Mouse (Mus musculus) right cerebral cortex, adult 2 months (tissue): ENCODE results near the gene Cdc42ep1.
"Not testable (repeated sequence)": the region's sequence is repeated elsewhere in the genome, so short reads cannot be mapped to it uniquely, and the experiment has no call there.

Experiments
- DNase-seq, 2 experiments: peaks; one replicate each; pipeline ENCODE4 v3.0.0; 2021 to 2022; ENCODE audit warnings: low spot score in 2 of 2

The Cdc42ep1 gene

DNA sequence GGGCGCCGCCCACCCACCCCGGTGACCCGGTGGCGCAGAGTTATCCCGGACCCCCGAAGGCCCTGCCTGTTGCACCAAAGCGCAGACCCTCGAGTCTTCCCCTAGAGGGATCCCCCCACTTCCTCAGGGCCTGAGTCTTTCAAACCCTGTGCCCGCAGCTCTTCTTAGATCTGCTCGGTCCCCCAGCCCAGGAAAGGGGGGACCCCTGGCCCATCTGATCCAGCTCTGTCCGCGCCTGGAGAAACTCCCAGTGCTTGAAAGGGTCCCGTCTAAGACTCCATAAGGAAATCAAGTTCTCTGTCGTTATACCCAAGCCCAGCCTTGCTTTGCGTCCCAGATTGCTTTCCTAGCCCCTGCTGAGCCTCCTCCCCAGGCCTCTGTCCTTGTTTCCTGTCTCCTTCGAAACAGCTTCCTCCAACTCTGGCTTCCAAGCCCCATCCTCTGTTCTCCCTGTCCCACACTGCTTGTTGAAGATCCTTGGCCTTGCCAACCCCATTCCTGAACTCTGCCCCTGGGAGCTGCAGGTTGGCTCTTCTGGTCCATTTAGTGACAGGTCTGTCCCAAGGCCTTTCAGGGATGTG lies 35.5 kb downstream of the Cdc42ep1 start:
- DNase-seq, result peak in 1 of 2 experiments; percentile 14

DNA sequence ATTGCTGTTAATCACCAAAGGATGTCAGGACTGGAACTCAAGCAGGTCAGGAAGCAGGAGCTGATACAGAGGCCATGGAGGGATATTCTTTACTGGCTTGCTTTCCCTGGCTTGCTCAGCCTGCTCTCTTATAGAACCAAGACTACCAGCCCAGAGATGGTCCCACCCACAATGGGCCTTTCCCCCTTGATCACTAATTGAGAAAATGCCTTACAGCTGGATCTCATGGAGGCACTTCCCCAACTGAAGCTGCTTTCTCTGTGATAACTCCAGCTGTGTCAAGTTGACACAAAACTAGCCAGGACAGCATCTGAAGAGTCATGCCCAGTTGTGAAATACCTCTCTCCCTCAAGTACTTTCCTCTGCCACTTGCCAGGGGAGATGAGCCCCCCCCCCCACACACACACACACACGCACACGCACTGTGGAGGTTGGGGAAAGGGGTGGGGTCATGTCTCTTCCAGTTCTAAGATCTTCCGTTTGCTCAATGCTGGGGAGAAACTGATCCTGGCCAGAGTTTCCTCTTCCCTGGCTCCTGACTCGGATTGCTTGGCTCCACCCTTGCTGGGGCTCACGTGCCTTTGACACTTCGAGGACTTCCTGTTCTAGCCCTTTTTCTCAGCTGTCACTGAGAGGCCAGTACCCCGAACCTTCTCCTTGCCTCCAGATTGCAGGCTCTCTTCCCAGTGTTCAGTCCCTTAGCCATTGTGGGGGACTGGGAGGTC lies 36.5 kb downstream of the Cdc42ep1 start:
- not testable (repeated sequence) for DNase-seq

DNA sequence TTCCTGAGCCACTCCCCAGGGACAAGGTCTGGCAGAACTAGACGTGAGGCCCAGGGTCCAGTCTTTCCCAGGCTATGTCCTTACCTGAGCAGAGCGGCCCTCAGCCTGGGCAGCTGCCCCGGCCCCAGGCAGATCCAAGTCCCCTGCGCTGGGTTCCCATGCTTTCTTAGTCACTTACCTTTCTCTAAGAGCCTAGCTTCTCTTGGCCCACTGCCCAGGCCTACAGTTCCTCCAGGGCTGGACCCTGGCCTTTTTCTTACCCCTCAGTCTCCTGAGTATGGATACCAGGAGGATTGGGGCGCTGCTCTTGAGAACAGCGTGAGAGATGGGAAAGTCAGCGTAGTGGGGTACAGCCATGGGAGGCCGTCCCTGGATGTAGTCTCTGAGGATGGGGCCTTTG lies 38.0 kb downstream of the Cdc42ep1 start:
- DNase-seq, result no peak

DNA sequence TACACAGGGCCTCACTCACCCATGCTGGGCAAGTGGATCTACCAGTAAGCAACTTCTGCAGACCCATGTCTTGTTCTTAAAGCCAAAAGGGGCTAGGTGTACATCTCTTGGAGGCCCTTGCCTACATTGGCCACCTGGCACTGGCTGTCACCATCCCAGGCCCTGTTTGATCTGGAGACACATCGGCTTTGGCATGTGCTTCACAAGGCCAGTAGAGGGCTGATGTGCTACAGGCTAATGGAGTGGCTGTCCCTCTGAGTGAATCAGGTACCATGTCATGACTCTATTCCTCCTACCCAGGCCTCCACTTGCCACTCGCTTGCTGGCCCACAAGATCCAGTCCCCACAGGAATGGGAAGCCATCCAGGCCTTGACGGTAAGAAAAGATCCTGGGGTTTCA lies 39.4 kb downstream of the Cdc42ep1 start:
- no peak for DNase-seq

DNA sequence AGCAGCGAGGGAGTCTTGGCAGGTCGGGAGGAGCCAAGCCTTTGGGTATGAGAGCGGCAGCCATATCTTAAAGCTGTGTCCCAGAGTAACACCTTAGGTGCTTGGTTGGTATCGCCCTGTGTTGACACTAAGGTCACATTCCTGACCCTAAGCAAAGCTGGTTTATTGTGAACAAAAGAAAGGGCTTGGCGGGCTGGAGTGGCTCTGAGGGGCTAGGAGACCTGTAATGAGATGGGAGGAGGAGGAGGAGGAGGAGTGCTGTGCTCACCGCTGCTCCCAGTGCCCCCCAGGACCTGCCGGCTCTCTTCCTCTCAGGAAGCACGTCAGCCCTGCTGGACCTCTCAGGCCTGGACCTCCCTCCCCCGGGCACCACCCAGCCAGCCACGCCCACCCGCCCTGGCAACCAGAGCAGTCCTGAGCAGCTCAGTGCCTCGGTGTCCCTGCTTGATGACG lies 47.0 kb downstream of the Cdc42ep1 start:
- DNase-seq, result no peak

DNA sequence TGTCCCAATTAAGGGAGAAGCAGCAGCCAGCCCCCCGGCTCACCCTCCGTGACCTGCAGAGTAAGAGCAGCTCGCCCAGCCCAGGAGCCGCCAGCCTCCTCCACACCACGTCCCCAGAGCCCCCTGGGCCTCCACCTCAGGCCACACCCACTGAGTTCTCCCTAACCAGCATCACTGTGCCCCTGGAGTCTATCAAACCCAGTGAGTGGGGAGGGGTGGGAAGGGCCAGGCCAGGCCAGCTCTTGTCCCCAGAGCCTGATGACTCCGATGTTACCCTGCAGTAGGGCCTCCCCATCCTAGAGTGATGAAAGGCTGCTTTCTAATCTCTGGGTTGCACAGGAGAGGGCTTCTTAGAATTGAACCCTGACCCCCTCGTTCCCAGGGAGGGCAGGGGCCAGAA lies 50.0 kb downstream of the Cdc42ep1 start:
- no peak for DNase-seq

DNA sequence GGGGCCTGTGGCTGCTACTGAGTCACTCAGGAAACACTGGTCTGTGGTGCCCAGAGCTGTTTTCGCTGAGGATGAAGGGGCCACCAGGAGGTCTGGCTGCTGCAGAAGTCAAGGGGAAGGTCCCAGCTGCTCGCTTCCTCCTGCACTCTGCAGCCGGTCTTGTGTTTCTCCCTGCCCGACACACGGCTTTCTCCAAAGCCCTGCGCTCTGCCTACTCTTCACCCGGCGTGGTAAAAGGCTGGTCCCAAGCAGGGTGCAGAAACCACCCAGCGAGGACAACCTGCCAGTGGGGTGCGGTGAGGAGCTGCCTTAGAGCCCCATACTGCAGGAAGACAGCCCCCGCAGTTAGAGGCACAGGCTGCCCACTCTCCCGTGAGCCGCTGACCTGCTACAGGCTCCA lies 52.3 kb downstream of the Cdc42ep1 start:
- DNase-seq, result no peak

DNA sequence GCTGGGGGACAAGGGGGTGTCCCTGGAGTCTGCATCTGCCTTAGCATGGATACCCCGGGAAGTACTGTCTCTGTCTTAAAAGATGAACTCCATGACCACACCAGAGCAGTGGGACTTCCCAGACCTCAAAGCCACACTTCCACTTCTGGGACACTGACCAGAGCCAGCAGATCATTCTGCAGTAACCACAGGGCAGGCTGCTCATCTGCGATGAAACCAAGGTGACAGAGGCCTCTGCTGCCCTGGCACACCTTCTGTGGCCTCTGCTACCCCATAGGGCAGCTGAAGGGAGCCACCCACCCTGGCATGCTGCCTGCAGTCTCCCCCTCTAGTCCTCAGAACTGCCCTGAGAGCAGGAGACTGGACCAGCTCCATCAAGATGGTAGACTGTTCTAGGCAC lies 53.3 kb downstream of the Cdc42ep1 start:
- DNase-seq, result no peak

DNA sequence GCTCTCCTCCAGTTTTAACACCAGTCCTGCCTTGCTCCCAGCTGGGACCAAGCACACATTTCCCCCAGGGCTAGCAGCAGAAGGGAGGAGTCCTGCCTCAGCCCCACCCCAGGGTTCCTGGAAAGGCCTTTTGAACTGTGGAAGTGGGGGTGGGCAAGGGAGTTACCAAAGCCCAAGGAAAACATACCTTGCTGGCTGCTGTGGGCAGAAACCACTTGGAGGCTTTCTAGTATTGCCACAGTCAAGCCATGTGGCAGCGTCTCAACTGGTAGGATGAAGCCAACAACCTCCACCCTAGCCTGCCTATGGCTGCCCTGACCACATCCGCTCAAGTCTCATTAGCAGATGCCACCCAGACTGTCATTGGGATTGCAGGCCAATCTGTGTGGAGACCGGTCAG lies 53.7 kb downstream of the Cdc42ep1 start:
- no peak for DNase-seq

DNA sequence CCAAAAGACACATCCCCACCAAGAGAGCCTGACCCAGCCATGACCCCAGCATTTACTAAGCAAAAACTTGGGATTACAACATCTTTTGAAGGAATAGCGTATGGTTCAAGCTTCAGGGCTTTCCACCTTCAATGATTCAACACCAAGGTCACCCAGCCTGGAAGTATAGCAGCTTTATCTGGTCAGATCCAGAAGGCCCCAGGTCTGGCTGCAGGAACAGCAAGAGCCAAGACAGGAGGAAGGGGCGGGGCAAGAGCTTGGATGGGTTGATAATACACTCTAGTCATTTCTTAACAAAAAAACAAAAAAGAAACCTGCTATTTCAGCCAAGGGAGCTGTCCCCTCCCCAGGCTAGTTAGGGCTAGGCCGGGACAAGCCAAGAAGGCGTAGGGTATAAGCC lies 55.1 kb downstream of the Cdc42ep1 start:
- no peak for DNase-seq

DNA sequence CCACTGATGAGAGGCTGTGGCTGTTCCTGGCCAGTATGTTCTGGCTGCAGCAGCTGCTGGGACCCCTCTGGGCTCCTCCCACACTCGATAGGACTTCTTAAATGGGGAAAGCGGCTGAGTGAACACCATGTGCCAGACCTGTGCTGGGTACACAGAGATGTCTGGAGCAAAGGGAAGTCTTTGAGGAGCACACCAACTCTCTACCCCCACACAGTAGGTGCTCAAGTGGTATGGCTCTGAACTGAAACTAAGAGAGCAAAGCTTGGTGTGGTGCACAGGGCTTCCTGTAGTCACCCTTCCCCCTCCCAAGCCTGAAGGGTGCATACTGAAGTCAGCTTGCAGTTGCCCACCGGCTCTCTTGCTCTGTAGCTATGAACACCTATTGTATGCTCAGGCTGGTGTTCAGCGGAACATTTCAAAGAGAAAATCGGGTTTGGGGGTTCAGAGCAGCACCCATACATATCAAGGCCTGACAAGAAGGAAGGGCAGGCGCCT lies 56.1 kb downstream of the Cdc42ep1 start:
- no peak for DNase-seq

DNA sequence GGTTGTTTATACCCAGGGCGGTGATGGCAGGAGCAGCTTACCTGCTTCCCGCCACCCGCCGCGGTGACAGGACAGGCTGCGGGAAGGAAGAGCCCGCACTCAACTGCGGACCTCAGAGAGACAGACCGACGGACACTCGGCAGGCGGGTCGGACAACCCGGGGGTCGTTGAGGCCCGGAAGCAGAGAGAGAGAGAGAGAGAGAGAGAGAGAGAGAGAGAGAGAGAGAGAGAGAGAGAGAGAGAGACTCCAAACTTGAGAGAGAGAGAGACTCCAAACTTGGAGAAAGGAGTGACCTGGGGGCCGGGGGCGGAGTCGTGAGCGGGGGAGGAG lies 57.0 kb downstream of the Cdc42ep1 start, which contains the start of gene Gm49510:
TSS of gene Gm49510 (plus strand) at position 259 of the 331 bp plus-strand sequence.
- peak in 1 of 2 experiments; percentile 9 for DNase-seq

DNA sequence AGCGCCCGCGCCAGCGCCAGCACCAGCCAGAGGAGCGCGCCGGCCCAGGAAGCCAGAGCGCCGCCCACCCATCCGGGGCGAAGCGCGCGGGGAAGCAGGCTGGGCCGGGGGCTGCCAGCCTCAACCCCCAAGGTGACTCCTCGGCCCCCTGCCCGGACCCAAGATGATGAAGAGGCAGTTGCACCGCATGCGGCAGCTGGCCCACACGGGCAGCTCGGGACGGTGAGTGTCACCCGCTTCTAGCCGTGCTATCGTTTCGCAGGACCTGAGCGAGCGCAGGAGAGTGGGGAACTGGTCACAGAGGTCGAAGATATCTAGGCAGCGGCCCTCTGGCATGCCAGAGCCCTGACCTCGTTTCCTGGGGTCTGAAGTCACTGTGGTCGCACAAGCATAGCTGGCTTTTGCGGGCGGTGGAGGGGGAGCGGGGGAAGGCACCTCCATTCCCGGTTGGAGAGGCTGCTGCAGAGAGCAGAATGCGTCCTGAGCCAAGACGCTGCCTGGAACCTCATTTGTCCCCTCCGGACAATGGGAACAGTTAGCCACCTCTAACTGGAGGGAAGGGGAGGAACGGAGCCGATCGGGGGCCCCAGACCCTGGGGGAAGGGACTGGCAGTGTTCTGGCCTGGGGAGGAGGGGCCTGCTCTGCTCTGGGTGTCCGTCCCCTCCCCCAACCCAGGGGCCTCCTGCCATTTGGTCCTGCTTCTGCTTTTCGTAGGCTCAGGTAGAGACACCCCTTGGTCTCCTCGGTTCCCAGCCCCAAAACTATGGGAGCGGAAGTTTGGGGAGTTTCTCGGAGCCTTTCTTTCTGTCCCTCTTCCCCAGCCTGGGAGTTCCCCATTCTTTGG lies 57.5 kb downstream of the Cdc42ep1 start, which contains the start of gene Sh3bp1:
TSS of gene Sh3bp1 (plus strand) at position 29 of the 845 bp plus-strand sequence.
- peak; percentile 54 for DNase-seq
